Mouse (Mus musculus): Measurements from ENCODE around the gene Gprasp2. TPM values are rescaled to one million over a fixed set of nuclear protein-coding genes. Genes with fewer than 3 reads are reported as not detected.

The Gprasp2 gene
- polyA plus RNA-seq, 1 experiment from 2014 or later = 291 TPM

Other genes with a start within 250 kb of the Gprasp2 start
- gene Nxf7, start 240.3 kb upstream of the Gprasp2 start, polyA plus RNA-seq (2015; fragmentation: Nextera tagmentation; extraction: Ambion mirVana) = not detected in 2 replicates
- gene Prame, start 211.3 kb upstream of the Gprasp2 start, polyA plus RNA-seq (2015; fragmentation: Nextera tagmentation; extraction: Ambion mirVana) = not detected in 2 replicates
- gene Tcp11x2, start 145.2 kb upstream of the Gprasp2 start, polyA plus RNA-seq (2015; fragmentation: Nextera tagmentation; extraction: Ambion mirVana) = not detected in 2 replicates
- gene Tmsb15a, start 113.8 kb upstream of the Gprasp2 start, polyA plus RNA-seq (2015; fragmentation: Nextera tagmentation; extraction: Ambion mirVana) = not detected in 2 replicates
- 13.4 and 13.7 TPM in 2 replicates for gene Armcx5, start 96.3 kb upstream of the Gprasp2 start, polyA plus RNA-seq (2015; fragmentation: Nextera tagmentation; extraction: Ambion mirVana)
- gene Gprasp1, start 96.3 kb upstream of the Gprasp2 start, polyA plus RNA-seq (2015; fragmentation: Nextera tagmentation; extraction: Ambion mirVana) = 298 and 313 TPM in 2 replicates
- gene Bhlhb9, start 41.4 kb upstream of the Gprasp2 start, polyA plus RNA-seq (2015; fragmentation: Nextera tagmentation; extraction: Ambion mirVana) = 129 and 136 TPM in 2 replicates
- gene Arxes2, start 154.8 kb downstream of the Gprasp2 start, polyA plus RNA-seq (2015; fragmentation: Nextera tagmentation; extraction: Ambion mirVana) = 355 and 370 TPM in 2 replicates
- 198 and 206 TPM in 2 replicates for gene Arxes1, start 194.3 kb downstream of the Gprasp2 start, polyA plus RNA-seq (2015; fragmentation: Nextera tagmentation; extraction: Ambion mirVana)
- 929 and 971 TPM in 2 replicates for gene Bex2, start 229.2 kb downstream of the Gprasp2 start, polyA plus RNA-seq (2015; fragmentation: Nextera tagmentation; extraction: Ambion mirVana)
- gene Nxf3, start 246.2 kb downstream of the Gprasp2 start, polyA plus RNA-seq (2015; fragmentation: Nextera tagmentation; extraction: Ambion mirVana) = not detected in 2 replicates